Comparison of ENCODE assay signal across 8 mouse cellular contexts in the genomic region with DNA sequence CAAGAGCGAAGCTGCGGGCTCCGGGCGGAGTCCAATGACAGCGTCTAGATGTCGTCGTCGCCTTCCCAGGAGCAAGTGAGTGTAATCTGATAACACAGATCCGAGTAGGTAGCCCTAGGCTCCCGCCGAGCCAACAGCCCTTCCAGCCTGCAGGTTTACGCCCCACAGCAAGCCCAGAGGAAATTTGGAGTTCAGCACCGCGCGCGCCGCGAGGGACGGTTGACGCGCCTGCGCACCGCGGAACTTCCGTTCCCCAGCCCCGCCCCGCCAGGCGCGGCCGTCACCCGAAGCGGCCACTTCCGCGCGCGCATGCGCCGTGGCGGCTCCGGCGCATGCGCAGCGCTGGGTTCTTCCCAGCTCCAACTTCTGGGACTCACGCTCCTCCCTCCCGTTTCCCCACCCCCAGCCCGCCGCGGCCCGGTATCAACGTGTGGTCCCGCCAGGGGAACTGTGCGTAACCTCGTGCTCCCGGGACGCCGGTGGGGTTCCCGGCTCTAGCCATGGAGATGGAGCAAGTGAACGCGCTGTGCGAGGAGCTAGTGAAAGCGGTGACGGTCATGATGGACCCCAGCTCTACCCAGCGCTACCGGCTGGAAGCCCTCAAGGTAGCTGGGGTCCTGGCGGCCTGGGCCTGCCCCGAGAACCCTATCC. TPM values are rescaled to one million over a fixed set of nuclear protein-coding genes. Genes with fewer than 3 reads are reported as not detected.
DNase-seq lines count a peak whose midpoint lies in the region; ATAC-seq and TF ChIP-seq lines count a peak whose summit lies in the region.

Gene Polh, minus strand, starts transcription at position 225 of the 651 bp plus-strand sequence.
Gene Xpo5, plus strand, starts transcription at position 362 of the 651 bp plus-strand sequence.

- DNase-seq in brain, embryonic 14.5 days (ENCODE audit: low read depth): peak; percentile 98
- DNase-seq in kidney, postnatal 0 days (ENCODE audit: low spot score): peak; percentile 96
- DNase-seq in liver, embryonic 11.5 days (ENCODE audit: low spot score): peak; percentile 93
- DNase-seq in naive thymus-derived CD4-positive, alpha-beta T cell, adult 2 months (ENCODE audit: low read depth): peak; percentile 96

- H3K9ac ChIP-seq in heart, embryonic 12.5 days: peak within 1 kb of the TSS; percentile 94
- H3K9ac ChIP-seq in kidney, postnatal 0 days (ENCODE audit: low read depth, low read length): peak within 1 kb of the TSS; percentile 74
- H3K9ac ChIP-seq in liver, embryonic 11.5 days (ENCODE audit: low read depth, low read length): peak within 1 kb of the TSS; percentile 88
- peak within 1 kb of the TSS; percentile 64 for H3K9ac ChIP-seq in stomach, embryonic 14.5 days (replicated peaks; ENCODE audit: low read depth, low read length)

- peak; percentile 94 for ATAC-seq in heart, embryonic 12.5 days (ENCODE audit: insufficient number of reproducible peaks, low FRiP score)
- peak; percentile 95 for ATAC-seq in kidney, postnatal 0 days (replicated peaks; ENCODE audit: low FRiP score, low read depth)
- ATAC-seq in liver, embryonic 11.5 days (replicated peaks; ENCODE audit: low FRiP score): peak; percentile 96
- ATAC-seq in stomach, embryonic 14.5 days (ENCODE audit: insufficient number of reproducible peaks, insufficient read depth, low FRiP score, low read depth): peak; percentile 96

- WGBS in heart, embryonic 12.5 days: under 1% methylated on average over 66 of the region's 66 CpGs
- under 1% methylated on average over 66 of the region's 66 CpGs for WGBS in kidney, postnatal 0 days
- WGBS in liver, embryonic 11.5 days: under 1% methylated on average over 66 of the region's 66 CpGs
- WGBS in stomach, embryonic 14.5 days: under 1% methylated on average over 65 of the region's 66 CpGs

- TF ChIP-seq CTCF in C2C12 (IDR thresholded peaks at IDR 0.05; ENCODE audit: control insufficient read depth, insufficient read depth, insufficient read length): no peak
- no peak for TF ChIP-seq CTCF in brain, embryonic 14.5 days (IDR thresholded peaks at IDR 0.05; ENCODE audit: borderline replicate concordance, extremely low read depth, insufficient read depth, insufficient read length)
- no peak for TF ChIP-seq CTCF in kidney, postnatal 0 days (IDR thresholded peaks at IDR 0.05; ENCODE audit: low read depth)

- TF ChIP-seq POLR2A in brain, embryonic 14.5 days (IDR thresholded peaks at IDR 0.05; ENCODE audit: borderline replicate concordance, extremely low read depth, insufficient read depth, insufficient read length, poor library complexity, severe bottlenecking): peak; percentile 57

- H3K27ac ChIP-seq in heart, embryonic 12.5 days (ENCODE audit: poor library complexity, severe bottlenecking): peak within 1 kb of the TSS; percentile 92
- peak within 1 kb of the TSS; percentile 81 for H3K27ac ChIP-seq in kidney, postnatal 0 days
- H3K27ac ChIP-seq in liver, embryonic 11.5 days (ENCODE audit: low read depth, low read length): peak within 1 kb of the TSS; percentile 94
- peak within 1 kb of the TSS; percentile 79 for H3K27ac ChIP-seq in stomach, embryonic 14.5 days (ENCODE audit: low read length)

- peak within 1 kb of the TSS; percentile 74 for H3K4me3 ChIP-seq in C2C12 (ENCODE audit: insufficient read depth, poor library complexity, severe bottlenecking)
- peak within 1 kb of the TSS; percentile 95 for H3K4me3 ChIP-seq in erythroblast, embryonic 14.5 days (replicated peaks)
- peak within 1 kb of the TSS; percentile 96 for H3K4me3 ChIP-seq in heart, embryonic 12.5 days
- peak within 1 kb of the TSS; percentile 80 for H3K4me3 ChIP-seq in kidney, postnatal 0 days (replicated peaks; ENCODE audit: low read depth, low read length)
- peak within 1 kb of the TSS; percentile 91 for H3K4me3 ChIP-seq in liver, embryonic 11.5 days (ENCODE audit: low read depth, low read length)
- peak within 1 kb of the TSS; percentile 76 for H3K4me3 ChIP-seq in stomach, embryonic 14.5 days (ENCODE audit: low read depth, low read length)

- peaks cover 57% of the 10 kb centered on the region for H3K36me3 ChIP-seq in C2C12 (ENCODE audit: control insufficient read depth, insufficient read depth)
- peaks cover 64% of the 10 kb centered on the region for H3K36me3 ChIP-seq in erythroblast, embryonic 14.5 days (ENCODE audit: control insufficient read depth)
- peaks cover 33% of the 10 kb centered on the region for H3K36me3 ChIP-seq in heart, embryonic 12.5 days
- H3K36me3 ChIP-seq in kidney, postnatal 0 days (ENCODE audit: insufficient read depth, low read length): peaks cover 13% of the 10 kb centered on the region; the same call in 1 of the 2 replicates
- peaks cover 27% of the 10 kb centered on the region for H3K36me3 ChIP-seq in liver, embryonic 11.5 days (ENCODE audit: control insufficient read depth, insufficient read depth, low read length)
- peaks cover 38% of the 10 kb centered on the region for H3K36me3 ChIP-seq in stomach, embryonic 14.5 days (ENCODE audit: control insufficient read depth, insufficient read depth, low read length)

- peak within 1 kb of the TSS; percentile 80 for H3K4me2 ChIP-seq in heart, embryonic 12.5 days
- H3K4me2 ChIP-seq in kidney, postnatal 0 days (ENCODE audit: low read length): peak within 1 kb of the TSS; percentile 82
- H3K4me2 ChIP-seq in liver, embryonic 11.5 days: peak within 1 kb of the TSS; percentile 83
- peak within 1 kb of the TSS; percentile 83 for H3K4me2 ChIP-seq in stomach, embryonic 14.5 days (replicated peaks; ENCODE audit: low read depth, low read length)

- H3K79me2 ChIP-seq in C2C12 (ENCODE audit: control insufficient read depth, insufficient read depth): peaks cover 97% of the 10 kb centered on the region

- H3K79me3 ChIP-seq in C2C12 (ENCODE audit: low read depth): peaks cover 65% of the 10 kb centered on the region

- peak within 1 kb of the TSS; percentile 96 for H3ac ChIP-seq in C2C12 (ENCODE audit: control insufficient read depth, insufficient read length, low read depth)

- no peaks in the 10 kb centered on the region for H3K9me3 ChIP-seq in erythroblast, embryonic 14.5 days (ENCODE audit: control insufficient read depth, low read length)
- no peaks in the 10 kb centered on the region for H3K9me3 ChIP-seq in heart, embryonic 12.5 days (replicated peaks)
- no peaks in the 10 kb centered on the region for H3K9me3 ChIP-seq in kidney, postnatal 0 days (replicated peaks; ENCODE audit: low read length)
- H3K9me3 ChIP-seq in liver, embryonic 11.5 days (ENCODE audit: control insufficient read depth, low read length): no peaks in the 10 kb centered on the region
- no peaks in the 10 kb centered on the region for H3K9me3 ChIP-seq in stomach, embryonic 14.5 days (ENCODE audit: control insufficient read depth, low read depth, low read length)

- no peaks in the 10 kb centered on the region for H3K27me3 ChIP-seq in C2C12 (ENCODE audit: control insufficient read depth, insufficient read depth, insufficient read length)
- H3K27me3 ChIP-seq in erythroblast, embryonic 14.5 days (ENCODE audit: control insufficient read depth): no peaks in the 10 kb centered on the region
- H3K27me3 ChIP-seq in heart, embryonic 12.5 days (replicated peaks): no peaks in the 10 kb centered on the region
- H3K27me3 ChIP-seq in kidney, postnatal 0 days (ENCODE audit: insufficient read depth, low read length): no peaks in the 10 kb centered on the region
- H3K27me3 ChIP-seq in liver, embryonic 11.5 days (replicated peaks; ENCODE audit: control insufficient read depth, insufficient read depth, low read length): no peaks in the 10 kb centered on the region
- no peaks in the 10 kb centered on the region for H3K27me3 ChIP-seq in stomach, embryonic 14.5 days (ENCODE audit: control insufficient read depth, insufficient read depth, low read length)

- H3K4me1 ChIP-seq in erythroblast, embryonic 14.5 days (ENCODE audit: control insufficient read depth): peaks cover 46% of the 10 kb centered on the region
- H3K4me1 ChIP-seq in heart, embryonic 12.5 days (replicated peaks): peaks cover 13% of the 10 kb centered on the region
- peaks cover 14% of the 10 kb centered on the region; the same call in 1 of the 2 replicates for H3K4me1 ChIP-seq in kidney, postnatal 0 days (replicated peaks; ENCODE audit: insufficient read depth, low read length)
- peaks cover 12% of the 10 kb centered on the region for H3K4me1 ChIP-seq in liver, embryonic 11.5 days (replicated peaks; ENCODE audit: control insufficient read depth, insufficient read depth, low read length)
- H3K4me1 ChIP-seq in stomach, embryonic 14.5 days (ENCODE audit: control insufficient read depth, insufficient read depth, low read length): peaks cover 14% of the 10 kb centered on the region; the same call in 1 of the 2 replicates

TF ChIP-seq in C2C12, 6 proteins besides CTCF, POLR2A, EP300 and RAD21:
- TF ChIP-seq USF1 (IDR thresholded peaks at IDR 0.05; ENCODE audit: low read depth) (no peak), MAX (IDR thresholded peaks at IDR 0.05) (peak; percentile 61), MYOG (IDR thresholded peaks at IDR 0.05; ENCODE audit: control insufficient read depth, extremely low read depth, insufficient read length) (no peak)

RNA-seq across cellular contexts. Expression of gene Polh, which starts in this region (rescaled TPM):
- 14.4 TPM for polyA plus RNA-seq in C2C12 (2012; fragmentation: generic; extraction: Trizol)
- 10.8 and 11.0 TPM in 2 replicates for polyA plus RNA-seq in brain, embryonic 14.5 days (2012; rRNA removed)
- polyA plus RNA-seq in erythroblast, embryonic 14.5 days (2012): 0.24 and 0.27 TPM in 2 replicates
- polyA plus RNA-seq in heart, embryonic 12.5 days (2016; fragmentation: Nextera tagmentation; extraction: Ambion mirVana): 12.5 and 12.7 TPM in 2 replicates
- 10.5 and 11.1 TPM in 2 replicates for polyA plus RNA-seq in kidney, postnatal 0 days (2015; fragmentation: Nextera tagmentation; extraction: Ambion mirVana)
- 20.9 and 22.3 TPM in 2 replicates for polyA plus RNA-seq in liver, embryonic 11.5 days (2014; fragmentation: Nextera tagmentation; extraction: Ambion mirVana)
- polyA plus RNA-seq in stomach, embryonic 14.5 days (2014; fragmentation: Nextera tagmentation; extraction: Ambion mirVana): 14.3 and 14.7 TPM in 2 replicates

RNA-seq across cellular contexts. Expression of gene Xpo5, which starts in this region (rescaled TPM):
- 46.1 TPM for polyA plus RNA-seq in C2C12 (2012; fragmentation: generic; extraction: Trizol)
- 57.0 and 58.5 TPM in 2 replicates for polyA plus RNA-seq in brain, embryonic 14.5 days (2012; rRNA removed)
- polyA plus RNA-seq in erythroblast, embryonic 14.5 days (2012): 0.36 and 0.51 TPM in 2 replicates
- 29.9 and 32.4 TPM in 2 replicates for polyA plus RNA-seq in heart, embryonic 12.5 days (2016; fragmentation: Nextera tagmentation; extraction: Ambion mirVana)
- polyA plus RNA-seq in kidney, postnatal 0 days (2015; fragmentation: Nextera tagmentation; extraction: Ambion mirVana): 23.3 and 26.7 TPM in 2 replicates
- polyA plus RNA-seq in liver, embryonic 11.5 days (2014; fragmentation: Nextera tagmentation; extraction: Ambion mirVana): 56.4 and 62.8 TPM in 2 replicates
- polyA plus RNA-seq in stomach, embryonic 14.5 days (2014; fragmentation: Nextera tagmentation; extraction: Ambion mirVana): 47.9 and 48.4 TPM in 2 replicates

Comparison
In these comparisons a context has a peak if more than half of its experiments do, and no peak if none do; other contexts are left out.
1. Peak in every context shown above with its lines: DNase-seq, ATAC-seq, H3K4me3 ChIP-seq and H3K27ac ChIP-seq.
2. RNA of gene Xpo5 (polyA plus RNA-seq): 57.0 to 58.5 TPM in brain, embryonic 14.5 days, 56.4 to 62.8 TPM in liver, embryonic 11.5 days, 47.9 to 48.4 TPM in stomach, embryonic 14.5 days, 46.1 TPM in C2C12 (single experiment), 29.9 to 32.4 TPM in heart, embryonic 12.5 days and 23.3 to 26.7 TPM in kidney, postnatal 0 days; 0.36 to 0.51 TPM in erythroblast, embryonic 14.5 days; every median in the first group is over 10 times any median in the second.